Mouse (Mus musculus) CH12.LX (cell line): ENCODE measurements at regions not wholly inside any gene's neighbourhood (a gene's known extent, or its start where the extent isn't known, plus 50 kb on each side); places are given as distances from the start of the nearest gene placed in this dataset.

Experiments
- DNase-seq: peaks from one replicate; pipeline ENCODE4 v3.0.0-alpha.2; 2013; ENCODE audit errors: extremely low read depth
- H3K27ac ChIP-seq: 2 replicates; pipeline ENCODE4 v1.5.1; 2012; ENCODE audit warnings: low read depth, mild to moderate bottlenecking, control low read depth, moderate library complexity; ENCODE audit not compliant: insufficient read depth
- H3K27me3 ChIP-seq: replicated peaks from 2 replicates; pipeline ENCODE3; 2012; ENCODE audit warnings: inconsistent platforms
- H3K36me3 ChIP-seq, 2 experiments: replicated peaks in 1 of 2; 2 replicates each; pipeline versions ENCODE3 to v1.6.1; 2012; ENCODE audit warnings: inconsistent platforms in 1 of 2, low read length in 1 of 2, mild to moderate bottlenecking in 1 of 2, mixed read lengths in 1 of 2, moderate library complexity in 1 of 2; ENCODE audit not compliant: control insufficient read depth in 1 of 2, insufficient read depth in 1 of 2
- H3K4me1 ChIP-seq, 2 experiments: 2 replicates each; pipeline ENCODE4 v1.6.1; 2012; ENCODE audit warnings: inconsistent platforms in 1 of 2, moderate library complexity in 1 of 2; ENCODE audit not compliant: insufficient read depth in 2 of 2, control insufficient read depth in 1 of 2
- H3K4me2 ChIP-seq: 2 replicates; pipeline ENCODE4 v1.6.1; 2012; ENCODE audit warnings: low read depth, mild to moderate bottlenecking, control low read depth; ENCODE audit not compliant: poor library complexity, insufficient read depth, severe bottlenecking
- H3K4me3 ChIP-seq, 3 experiments: fragments of 150-350 bp in 1 of 3; sonication (generic) in 1 of 3; replicated peaks in 1 of 3; 2 replicates each; pipeline versions ENCODE3 to v1.5.1; 2011 to 2012; ENCODE audit warnings: low read depth in 2 of 3, low read length in 2 of 3, mild to moderate bottlenecking in 2 of 3, moderate library complexity in 2 of 3, control low read depth in 1 of 3, improper control_type of control experiment in 1 of 3, inconsistent platforms in 1 of 3, mixed read lengths in 1 of 3; ENCODE audit not compliant: poor library complexity in 1 of 3
- H3K79me2 ChIP-seq: replicated peaks from 2 replicates; pipeline ENCODE4 v1.6.1; 2012; ENCODE audit warnings: mild to moderate bottlenecking, moderate library complexity; ENCODE audit not compliant: control insufficient read depth, poor library complexity, insufficient read depth, severe bottlenecking; ENCODE audit errors: extremely low read depth
- H3K9ac ChIP-seq: 2 replicates; pipeline ENCODE4 v1.6.1; 2012; ENCODE audit warnings: low read depth, mild to moderate bottlenecking, control low read depth, moderate library complexity; ENCODE audit not compliant: insufficient read depth
- H3K9me3 ChIP-seq: replicated peaks from 2 replicates; pipeline ENCODE3; 2012; ENCODE audit warnings: low read length, inconsistent platforms, mixed read lengths
- BHLHE40 ChIP-seq: IDR thresholded peaks from 2 replicates; pipeline ENCODE4 v1.6.1; 2011; ENCODE audit warnings: mild to moderate bottlenecking, low read depth, low read length, improper control_type of control experiment
- CHD1 ChIP-seq: IDR thresholded peaks from 2 replicates; pipeline ENCODE4 v1.6.1; 2012; ENCODE audit warnings: low read depth, low read length, improper control_type of control experiment, inconsistent platforms
- CHD2 ChIP-seq: IDR thresholded peaks from 2 replicates; pipeline ENCODE4 v1.6.1; 2011; ENCODE audit warnings: low read length, improper control_type of control experiment
- CTCF ChIP-seq, 2 experiments: IDR thresholded peaks in 1 of 2; conservative IDR thresholded peaks in 1 of 2; 2 replicates each; pipeline ENCODE4 v1.5.1; 2011 to 2012; ENCODE audit warnings: low read depth in 2 of 2, low read length in 2 of 2, improper control_type of control experiment in 1 of 2, inconsistent platforms in 1 of 2, mild to moderate bottlenecking in 1 of 2, moderate library complexity in 1 of 2
- EP300 ChIP-seq: IDR thresholded peaks from 2 replicates; pipeline ENCODE4 v1.6.1; 2011; ENCODE audit warnings: low read length, improper control_type of control experiment
- ETS1 ChIP-seq: conservative IDR thresholded peaks from 2 replicates; pipeline ENCODE4 v1.6.1; 2012; ENCODE audit warnings: low read depth, mild to moderate bottlenecking, inconsistent platforms, low read length, improper control_type of control experiment, moderate library complexity
- GABPA ChIP-seq: IDR thresholded peaks from 2 replicates; pipeline ENCODE4 v1.6.1; 2012; ENCODE audit warnings: low read depth, low read length, improper control_type of control experiment, inconsistent platforms; ENCODE audit not compliant: insufficient replicate concordance
- HCFC1 ChIP-seq: IDR thresholded peaks from 2 replicates; pipeline ENCODE4 v1.6.1; 2012; ENCODE audit warnings: low read depth, mild to moderate bottlenecking, inconsistent platforms, low read length, improper control_type of control experiment
- KAT2A ChIP-seq: IDR thresholded peaks from 2 replicates; pipeline ENCODE4 v1.6.1; 2012; ENCODE audit warnings: low read length, improper control_type of control experiment, inconsistent platforms; ENCODE audit not compliant: insufficient replicate concordance
- MAFK ChIP-seq: IDR thresholded peaks from 2 replicates; pipeline ENCODE4 v1.6.1; 2011; ENCODE audit warnings: low read length, improper control_type of control experiment; ENCODE audit not compliant: insufficient replicate concordance
- MEF2A ChIP-seq: IDR thresholded peaks from 2 replicates; pipeline ENCODE4 v1.6.1; 2014; ENCODE audit warnings: low read depth, mild to moderate bottlenecking, inconsistent platforms, low read length, improper control_type of control experiment, borderline replicate concordance
- NELFE ChIP-seq: IDR thresholded peaks from 2 replicates; pipeline ENCODE4 v1.6.1; 2011; ENCODE audit warnings: low read depth, low read length, improper control_type of control experiment
- PAX5 ChIP-seq: IDR thresholded peaks from 2 replicates; pipeline ENCODE4 v1.6.1; 2012; ENCODE audit warnings: low read length, inconsistent platforms, mixed read lengths
- POLR2A ChIP-seq: IDR thresholded peaks from 2 replicates; pipeline ENCODE4 v1.6.1; 2011; ENCODE audit warnings: low read depth, mild to moderate bottlenecking, improper control_type of control experiment, low read length
- POLR2AphosphoS2 ChIP-seq: IDR thresholded peaks from 2 replicates; pipeline ENCODE4 v1.6.1; 2011; ENCODE audit warnings: low read depth, low read length, improper control_type of control experiment
- RCOR1 ChIP-seq: conservative IDR thresholded peaks from 2 replicates; pipeline ENCODE4 v1.6.1; 2012; ENCODE audit warnings: low read depth, mild to moderate bottlenecking, inconsistent platforms, low read length, improper control_type of control experiment
- SMC3 ChIP-seq: IDR thresholded peaks from 2 replicates; pipeline ENCODE4 v1.6.1; 2011; ENCODE audit warnings: low read depth, low read length, improper control_type of control experiment
- TCF12 ChIP-seq: IDR thresholded peaks from 2 replicates; pipeline ENCODE4 v1.6.1; 2014; ENCODE audit warnings: low read depth, mild to moderate bottlenecking, inconsistent platforms, low read length, improper control_type of control experiment
- USF2 ChIP-seq: conservative IDR thresholded peaks from 2 replicates; pipeline ENCODE4 v1.6.1; 2011; ENCODE audit warnings: low read depth, low read length, improper control_type of control experiment
- dilution Hi-C: fragments of 300-500 bp; cut with MboI; formaldehyde crosslinking; loops from 2 replicates; pipeline ENCODE4 v1.14.3; 2020; ENCODE audit warnings: low sequenced_read_pairs; ENCODE audit not compliant: extremely low pct_unique_long_range_greater_than_20kb, extremely low pct_ligation_motif_present
- in situ Hi-C: fragments of 300-500 bp; cut with MboI; formaldehyde crosslinking; loops from 3 replicates; pipeline ENCODE4 v1.14.3; 2019; ENCODE audit warnings: low sequenced_read_pairs, low pct_ligation_motif_present, low pct_unique_long_range_greater_than_20kb, mixed read lengths

DNA sequence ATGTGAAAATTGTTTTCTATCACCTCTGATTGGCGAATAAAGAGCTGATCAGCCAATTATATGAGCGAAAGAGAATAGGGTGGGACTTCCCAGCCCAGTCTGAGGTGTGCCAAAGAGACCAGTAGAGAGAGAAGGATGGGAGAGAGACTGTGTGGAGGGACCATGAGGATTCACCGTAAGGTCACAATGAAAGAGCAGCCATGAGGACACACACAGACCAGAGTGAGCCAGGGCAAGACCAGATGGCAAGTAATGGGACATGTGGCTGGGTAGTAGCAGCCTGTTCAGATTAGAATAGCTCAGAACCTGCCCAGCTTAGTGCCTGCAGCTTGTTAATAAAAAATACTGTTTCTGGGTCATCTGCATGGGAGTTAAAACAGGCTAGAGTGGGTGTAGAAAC is 487.9 kb downstream of the Plekhb2 start:
- in situ Hi-C loops = no loop called here
- TF ChIP-seq TCF12 (no peak), USF2 (no peak), ETS1 (no peak), MAFK (no peak), PAX5 (no peak), BHLHE40 (no peak), CTCF (conservative IDR thresholded peaks at IDR 0.05 in 1 of 2, IDR thresholded peaks at IDR 0.05 in 1 of 2; ENCODE audit: low read depth in 2 of 2, low read length in 2 of 2) (no peak), HCFC1 (no peak), KAT2A (no peak), MEF2A (no peak), CHD1 (no peak), POLR2AphosphoS2 (no peak), EP300 (no peak), NELFE (no peak), RCOR1 (no peak), CHD2 (no peak), POLR2A (no peak)
- Histone ChIP-seq H3K36me3 (no peaks in the 10 kb centered on the region), H3K4me1 (peaks cover 0 to 2% of the 10 kb centered on the region in 2 experiments; a peak in 1 of 4 replicates), H3K27me3 (no peaks in the 10 kb centered on the region), H3K9me3 (no peaks in the 10 kb centered on the region), H3K79me2 (no peaks in the 10 kb centered on the region), H3K27ac (no peak overlapping the region), H3K4me3 (no peak overlapping the region), H3K9ac (no peak overlapping the region), H3K4me2 (no peak overlapping the region)
- dilution Hi-C loops = no loop called here
- DNase-seq = no peak

GRCm38 (mm10) chr1:35338184-35338583 is 488.4 kb downstream of the Plekhb2 start:
- in situ Hi-C loops (no loop called here), dilution Hi-C loops (no loop called here)
- no peak overlapping the region for H3K9ac ChIP-seq

More at GRCm38 (mm10) chr1:35338184-35338583, 488.4 kb downstream of the Plekhb2 start:
- no peaks in the 10 kb centered on the region for H3K36me3 ChIP-seq
- TF ChIP-seq EP300 (no peak), SMC3 (no peak), GABPA (no peak)
- TF ChIP-seq, all 38 proteins: peak for 0
- Histone ChIP-seq H3K4me2 (no peak overlapping the region), H3K27ac (no peak overlapping the region), H3K4me3 (no peak overlapping the region), H3K9me3 (no peaks in the 10 kb centered on the region), H3K4me1 (no peaks in the 10 kb centered on the region), H3K27me3 (no peaks in the 10 kb centered on the region), H3K79me2 (no peaks in the 10 kb centered on the region)
- no peak for DNase-seq
